Mouse (Mus musculus) cortical plate, adult 2 months (tissue): ENCODE measurements at regions not wholly inside any gene's neighbourhood (a gene's known extent, or its start where the extent isn't known, plus 50 kb on each side); places are given as distances from the start of the nearest gene placed in this dataset.

Source experiments
- CTCF ChIP-seq: fragments of 200-500 bp; IDR thresholded peaks from 2 replicates; pipeline ENCODE4 v1.5.1; 2011; ENCODE audit warnings: mild to moderate bottlenecking, control low read depth, low read length; ENCODE audit not compliant: insufficient read depth; ENCODE audit errors: extremely low read depth
- POLR2A ChIP-seq: fragments of 200-500 bp; IDR thresholded peaks from 2 replicates; pipeline ENCODE4 v1.6.1; 2011; ENCODE audit warnings: mild to moderate bottlenecking, low read length, control low read depth; ENCODE audit not compliant: insufficient read depth; ENCODE audit errors: extremely low read depth

GRCm38 (mm10) chr10:44653761-44654160, 125.5 kb upstream of the Prdm1 start:
- TF ChIP-seq POLR2A (no peak), CTCF (no peak)
